Mouse (Mus musculus): ENCODE measurements around the gene Rmdn2.

The Rmdn2 gene

DNA sequence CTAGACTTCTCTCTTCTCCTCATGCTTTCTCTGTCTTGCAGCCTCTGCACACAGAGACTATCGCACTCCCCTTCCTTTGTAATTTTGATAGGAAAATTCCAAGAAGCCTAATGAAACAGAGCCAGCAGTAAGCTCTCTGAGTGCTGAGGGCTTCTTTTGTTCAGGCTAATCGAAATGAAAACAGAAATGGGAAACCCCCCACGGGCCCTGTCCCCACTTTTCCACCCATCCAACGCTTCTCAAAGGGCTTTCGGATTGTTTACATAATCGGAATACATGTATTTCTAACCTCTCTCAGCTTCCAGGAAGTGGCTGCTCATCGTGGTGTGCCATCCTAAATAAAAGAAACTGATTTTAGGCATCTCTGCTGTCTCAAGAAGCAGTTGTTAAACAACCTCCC, 96.5 kb downstream of the Rmdn2 start:
- no peak for DNase-seq

- DNase-seq, result no peak
Observed at GRCm38 (mm10) chr17:79709718-79710117, 98.1 kb downstream of the Rmdn2 start.

GRCm38 (mm10) chr17:79710246-79710842, 98.7 kb downstream of the Rmdn2 start:
- peak; percentile 42 to 43 for DNase-seq

DNA sequence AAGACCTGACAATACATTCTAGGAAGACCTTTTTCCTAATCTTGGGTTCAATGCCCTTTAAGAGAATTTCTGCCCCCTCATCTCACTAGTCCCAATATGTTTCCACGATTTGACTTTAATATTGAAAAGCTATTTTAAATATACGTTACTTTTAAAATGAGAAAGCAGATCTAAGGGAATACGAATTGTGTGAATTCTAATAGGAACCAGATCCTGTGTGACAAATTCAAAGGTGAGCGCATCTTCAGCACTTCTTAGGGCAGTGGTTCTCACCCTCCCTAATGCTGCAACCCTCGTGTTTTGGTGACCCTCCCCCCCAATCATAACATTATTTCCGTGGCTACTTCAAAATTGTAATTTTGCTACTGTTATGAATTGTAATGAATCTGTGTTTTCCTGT, 100.3 kb downstream of the Rmdn2 start:
- no peak for DNase-seq

DNA sequence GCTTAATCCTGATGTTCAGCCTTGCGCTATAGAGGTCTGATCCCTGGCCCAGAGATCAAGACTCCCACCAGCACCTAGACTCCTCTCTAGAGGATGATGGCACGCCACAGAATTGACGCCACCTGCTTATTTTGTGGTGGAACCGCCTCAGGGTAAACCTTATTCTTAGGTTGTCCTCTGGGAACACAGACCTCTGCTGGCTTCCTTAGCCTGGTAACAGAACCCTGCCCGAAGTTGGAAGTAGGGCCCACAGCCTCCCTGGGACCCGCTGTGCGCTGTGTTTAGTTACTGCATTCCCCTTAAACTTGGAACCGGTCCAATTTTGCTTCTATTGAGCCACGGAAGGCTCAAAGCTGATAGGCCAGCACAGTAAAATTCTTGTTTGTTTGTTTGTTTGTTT, 100.9 kb downstream of the Rmdn2 start:
- DNase-seq, result no peak

GRCm38 (mm10) chr17:79713276-79713642, 101.6 kb downstream of the Rmdn2 start:
- DNase-seq, result peak; percentile 6 to 35

DNA sequence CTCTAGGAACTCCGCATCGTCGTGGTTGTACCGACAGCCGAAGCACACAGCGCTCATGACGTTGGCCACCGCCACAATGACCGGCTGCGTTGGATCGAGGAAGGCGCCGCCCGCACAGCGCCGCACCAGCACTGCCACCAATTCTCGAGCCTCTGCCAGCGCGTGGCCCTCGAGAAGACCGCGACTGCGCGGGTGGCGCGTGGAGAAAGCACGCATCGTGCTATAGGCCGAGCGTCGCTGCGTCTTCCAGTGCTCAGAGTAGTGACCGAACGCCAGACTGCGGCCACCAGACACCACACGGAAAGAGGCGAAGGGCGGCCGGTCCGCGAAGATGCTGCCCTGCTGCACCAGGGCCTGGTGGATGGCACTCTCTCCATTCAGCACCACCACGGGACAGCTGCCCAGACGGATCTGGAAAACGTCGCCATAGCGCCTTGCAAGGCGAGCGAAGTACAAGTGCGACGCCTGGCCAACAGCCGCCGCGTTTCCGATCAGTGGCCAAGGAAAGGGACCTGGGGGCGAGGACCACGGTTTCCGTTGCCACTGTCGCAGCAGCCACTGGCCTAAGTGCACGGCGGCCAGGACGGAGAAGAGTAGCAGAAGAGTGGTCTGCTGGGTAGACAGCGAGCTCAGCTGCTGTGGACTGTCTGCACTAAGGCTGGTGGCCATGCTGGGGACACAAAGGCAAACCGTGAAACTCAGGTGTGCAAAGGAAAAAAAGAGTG, 102.1 kb downstream of the Rmdn2 start:
- peak; percentile 33 to 53 for DNase-seq

DNA sequence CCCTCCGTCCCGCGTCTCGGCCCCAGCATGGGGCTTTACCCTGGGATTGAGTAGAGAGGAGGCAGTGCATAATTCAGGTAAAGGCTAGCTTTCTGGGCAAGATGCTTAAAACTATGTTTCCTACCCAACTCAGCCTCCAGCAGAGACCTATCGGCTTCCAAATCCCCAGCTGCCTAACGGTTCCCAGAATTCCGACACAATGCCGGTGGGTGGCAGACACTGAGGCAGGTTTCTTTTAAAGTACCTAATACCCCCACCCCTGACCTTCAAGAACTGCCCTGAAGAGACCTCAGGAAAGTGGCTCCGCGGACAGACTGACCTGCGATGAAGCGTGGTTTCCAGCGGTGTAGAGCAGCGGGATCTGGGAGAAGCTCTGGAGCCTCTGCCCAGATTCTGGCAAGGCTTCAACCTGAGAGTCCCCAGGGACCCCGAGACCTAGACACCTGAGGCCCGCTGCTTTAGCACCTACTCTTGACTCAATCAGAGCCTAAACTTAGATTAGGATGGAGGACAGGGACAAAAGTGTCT, 102.8 kb downstream of the Rmdn2 start:
- peak in 1 of 2 experiments; percentile 9 for DNase-seq

DNA sequence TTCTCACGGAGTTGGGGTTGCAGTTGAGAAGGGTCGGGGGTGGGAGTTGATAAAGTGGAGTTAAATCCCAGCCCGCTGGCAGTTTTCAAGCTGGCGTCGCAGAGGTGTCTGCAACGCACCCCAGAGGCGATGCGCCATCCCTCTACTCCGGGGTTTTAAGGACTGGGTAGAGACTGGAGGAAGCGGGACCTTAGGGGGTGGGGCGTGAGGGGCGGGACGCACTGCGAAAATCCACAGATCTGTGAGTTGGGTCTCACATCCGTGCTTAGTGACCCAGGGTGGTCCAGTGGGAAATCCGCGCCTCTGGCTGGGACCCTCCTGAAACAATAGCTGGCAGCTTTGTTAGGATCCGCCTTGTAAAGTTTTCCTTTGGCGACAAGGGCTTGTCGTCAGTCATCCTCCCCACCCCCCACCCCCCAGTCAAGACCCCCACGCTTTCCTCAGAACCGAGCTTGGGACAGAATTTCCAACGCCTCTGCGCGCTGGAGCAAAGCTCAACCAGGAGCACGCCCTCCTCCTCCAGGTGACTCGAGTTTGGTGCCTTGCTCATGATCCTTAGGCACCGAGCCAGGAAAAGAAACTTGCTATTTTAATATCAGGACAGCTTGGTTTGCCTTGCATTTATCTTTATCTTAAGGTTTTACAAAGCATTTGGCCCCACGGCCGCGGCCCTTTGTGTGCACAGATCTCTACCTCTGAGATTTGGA, 103.4 kb downstream of the Rmdn2 start, which contains the start of gene Cyp1b1:
Gene Cyp1b1, minus strand, starts transcription at position 131 of the 707 bp plus-strand sequence.
- peak; percentile 66 to 67 for DNase-seq

DNA sequence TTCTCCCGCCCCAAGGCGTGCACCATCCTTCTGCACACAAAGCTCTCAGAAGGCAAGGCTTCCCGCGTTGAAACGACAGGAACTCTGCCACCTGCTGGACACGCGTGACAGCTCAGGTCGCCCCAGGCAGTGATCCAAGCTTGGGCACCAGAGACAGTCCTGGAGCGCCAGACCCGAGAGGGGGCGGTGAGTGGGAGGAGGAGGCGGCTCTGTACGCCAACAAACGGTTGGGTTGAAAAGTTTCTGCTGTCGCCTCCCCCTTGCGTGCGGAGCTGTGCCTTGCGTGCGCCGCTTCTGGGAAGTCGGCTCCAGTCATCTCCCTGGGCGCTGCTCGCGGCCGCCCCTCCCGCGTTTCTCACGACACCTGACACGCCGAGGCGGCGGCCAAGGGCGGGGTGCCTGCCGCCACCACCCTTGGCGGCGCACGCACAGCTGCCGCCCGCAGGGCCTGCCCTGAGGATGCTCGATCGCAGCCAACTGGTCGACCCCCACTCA, 104.0 kb downstream of the Rmdn2 start:
- DNase-seq, result peak; percentile 91 to 92

DNA sequence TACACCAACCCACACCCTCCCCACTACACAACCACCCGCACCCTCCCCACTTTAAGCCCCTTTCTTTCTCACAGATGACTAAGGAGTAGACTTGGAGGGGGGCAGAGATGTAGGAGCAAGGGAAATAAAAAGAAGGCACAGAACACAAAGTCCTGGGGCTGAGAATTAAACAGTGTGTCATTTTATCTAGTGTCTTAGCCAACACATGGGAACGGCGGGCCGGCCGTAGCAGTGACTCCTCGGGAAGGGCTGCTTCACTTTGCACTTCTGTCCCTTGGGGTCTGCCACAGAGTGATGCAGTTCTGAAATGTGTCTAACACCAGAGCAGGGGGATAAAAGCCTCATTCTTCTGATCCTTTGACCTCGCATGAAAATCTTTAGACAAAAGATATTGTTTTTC, 109.0 kb downstream of the Rmdn2 start:
- no peak for DNase-seq

DNA sequence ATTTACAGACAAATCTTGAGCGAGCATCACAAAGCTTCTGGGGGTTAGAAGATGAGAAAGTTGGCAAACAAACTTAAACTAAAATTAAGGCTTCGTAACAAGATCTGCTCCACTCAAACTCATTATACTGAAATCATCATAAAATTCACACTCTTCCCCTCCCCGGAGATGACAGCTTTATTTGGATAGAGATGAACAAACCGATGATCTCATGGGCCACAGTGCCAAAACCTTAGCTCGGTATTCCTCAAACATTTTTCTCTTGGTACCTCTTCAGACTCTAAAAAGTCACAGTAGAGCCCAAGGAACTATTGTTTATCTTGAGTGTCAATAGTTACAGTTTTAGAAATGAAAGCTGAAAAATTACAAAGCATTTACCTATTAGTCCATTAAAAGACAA, 115.0 kb downstream of the Rmdn2 start:
- DNase-seq, result no peak

DNA sequence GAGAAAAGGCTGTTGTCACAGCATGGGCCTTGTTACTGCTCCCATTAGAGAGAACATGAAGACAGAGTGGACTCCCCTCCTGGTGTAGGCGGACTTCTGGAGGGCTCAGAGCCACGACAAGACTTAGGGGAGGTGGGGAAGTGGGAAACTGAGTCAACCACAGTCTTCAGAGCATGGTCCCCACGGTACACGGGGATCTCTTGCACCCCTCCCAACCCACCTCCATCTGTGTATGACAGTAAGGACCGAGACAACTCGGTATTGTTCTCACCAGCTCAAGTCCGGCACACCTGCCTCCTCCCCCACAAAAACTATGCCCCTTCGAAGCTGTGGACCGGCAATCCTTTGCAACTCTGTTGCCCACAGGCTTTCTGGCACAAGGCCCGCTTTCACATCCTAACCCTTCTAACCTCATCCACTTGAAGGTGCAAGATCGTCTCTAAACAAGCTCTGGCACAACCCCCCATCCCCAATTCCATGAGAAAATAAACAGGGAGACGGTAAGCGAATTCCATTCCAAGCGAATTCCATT, 116.5 kb downstream of the Rmdn2 start:
- peak in 1 of 2 experiments; percentile 31 for DNase-seq

GRCm38 (mm10) chr17:79728585-79729503, 117.2 kb downstream of the Rmdn2 start:
- no peak for DNase-seq

- peak in 1 of 2 experiments; percentile 30 for DNase-seq
Observed at GRCm38 (mm10) chr17:79730988-79731387, 119.3 kb downstream of the Rmdn2 start.

DNA sequence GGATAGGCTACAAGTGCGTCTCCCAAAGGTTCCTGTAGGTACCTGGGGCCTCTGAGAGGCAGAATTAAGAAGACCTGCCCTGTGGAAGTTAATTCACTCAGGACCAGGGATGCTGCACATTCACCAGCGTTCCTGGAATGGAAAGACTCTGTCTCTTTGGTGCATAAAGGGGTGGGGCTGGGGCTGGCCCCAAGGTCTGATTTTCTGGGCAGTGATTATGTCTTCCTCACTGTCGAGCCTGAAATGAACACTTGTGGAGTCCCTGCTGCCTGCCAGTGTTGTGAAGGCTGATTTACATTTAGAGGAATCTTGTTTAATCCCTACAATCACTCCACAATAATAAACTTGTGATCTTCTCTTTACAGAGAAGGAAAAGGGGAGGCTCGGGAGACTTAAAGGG, 121.4 kb downstream of the Rmdn2 start:
- no peak for DNase-seq

- peak in 1 of 2 experiments; percentile 31 for DNase-seq
Observed at GRCm38 (mm10) chr17:79737598-79737997, 125.9 kb downstream of the Rmdn2 start.

GRCm38 (mm10) chr17:79738847-79739498, 127.3 kb downstream of the Rmdn2 start:
- no peak for DNase-seq

- peak; percentile 32 to 60 for DNase-seq
Observed at GRCm38 (mm10) chr17:79742635-79743034, 131.0 kb downstream of the Rmdn2 start.
